Mouse (Mus musculus) erythroblast, embryonic 14.5 days (primary cell): Measurements from ENCODE around the gene Cdc14b.

Source experiments
- GATA1 ChIP-seq: IDR thresholded peaks from 2 replicates; pipeline ENCODE4 v1.6.1; 2012; ENCODE audit warnings: low read length, inconsistent platforms, mixed read lengths
- TAL1 ChIP-seq: IDR thresholded peaks from 3 replicates; pipeline ENCODE4 v1.6.1; 2012; ENCODE audit warnings: low read length, inconsistent platforms, mixed read lengths

GRCm38 (mm10) chr13:64286791-64287190, 11.7 kb upstream of the Cdc14b start:
- no peak for TF ChIP-seq GATA1
- no peak for TF ChIP-seq TAL1
